Mouse (Mus musculus) liver, postnatal 0 days (tissue): ENCODE results near the gene Cnr1.

Experiments used
- CTCF ChIP-seq: sonication (generic); IDR thresholded peaks from 2 replicates; pipeline ENCODE4 v1.5.1; 2016; ENCODE audit warnings: antibody characterized with exemption, low read depth
- EP300 ChIP-seq: IDR thresholded peaks from 2 replicates; pipeline ENCODE4 v1.6.1; 2016; ENCODE audit warnings: antibody characterized with exemption, low read depth, mild to moderate bottlenecking

DNA sequence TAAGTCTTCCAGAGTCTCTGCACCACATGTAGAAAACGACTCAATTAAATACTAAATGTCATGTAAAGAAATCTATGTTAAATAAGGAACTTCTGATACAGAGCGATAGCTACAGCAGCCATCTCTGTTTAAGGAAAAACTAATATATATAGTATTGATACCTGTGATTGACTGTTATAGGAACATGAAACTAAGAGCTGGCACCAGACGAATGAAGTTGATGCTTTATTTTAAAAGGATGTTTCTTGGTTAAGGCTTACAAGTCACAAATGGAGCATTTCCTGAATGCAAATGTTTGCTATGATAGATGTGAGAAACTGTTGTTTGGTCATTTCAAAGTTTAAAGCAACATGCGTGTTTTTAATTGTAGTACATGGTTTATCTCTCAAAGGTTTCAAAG, 1.1 kb downstream of the Cnr1 start:
- TF ChIP-seq CTCF (no peak), EP300 (no peak)
